Mouse (Mus musculus) forelimb bud, embryonic 11.5 days (tissue): ENCODE data around the gene Sec24b.

Experiments
- DNase-seq: peaks from one replicate; pipeline ENCODE4 v3.0.0-alpha.2; 2012; ENCODE audit warnings: low read depth, low spot score

The Sec24b gene

DNA sequence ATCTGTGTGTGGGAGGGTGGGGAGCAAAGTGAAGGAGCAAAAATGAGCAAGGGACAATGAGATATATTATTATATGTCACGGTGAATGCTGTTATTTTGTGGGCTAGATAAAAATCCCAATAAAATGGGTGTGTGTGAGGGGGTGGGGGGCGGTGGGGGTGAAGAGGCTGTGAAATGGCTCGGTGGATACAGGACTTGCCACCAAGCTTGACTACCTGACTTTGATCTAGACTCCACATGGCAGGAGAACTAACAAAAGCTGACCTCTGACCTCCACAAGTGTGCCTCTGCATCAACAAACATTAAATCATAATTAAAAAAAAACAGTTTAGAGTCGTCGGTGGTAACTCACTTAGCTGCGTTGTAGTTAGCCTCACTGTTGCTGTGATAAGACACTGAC, 81.8 kb downstream of the Sec24b start:
- no peak for DNase-seq

DNA sequence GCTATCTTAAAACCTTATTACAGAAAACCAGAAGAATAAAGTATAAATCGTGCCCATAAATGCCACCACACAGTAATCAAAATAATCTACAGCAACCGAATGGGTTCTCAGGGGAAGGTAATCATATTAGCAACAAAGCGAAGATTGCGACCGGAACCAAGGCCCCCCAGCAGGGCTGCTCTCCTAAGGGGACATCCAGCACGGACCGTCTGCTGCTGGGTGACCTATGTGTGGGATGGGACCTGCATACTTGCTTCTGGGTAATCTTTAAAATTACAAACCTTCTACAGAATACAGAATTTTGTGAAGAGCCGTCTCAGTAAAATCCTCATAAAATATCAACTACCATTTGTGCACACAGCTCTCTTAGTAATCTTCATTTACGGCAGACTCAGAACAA, 82.6 kb downstream of the Sec24b start:
- DNase-seq = no peak

DNA sequence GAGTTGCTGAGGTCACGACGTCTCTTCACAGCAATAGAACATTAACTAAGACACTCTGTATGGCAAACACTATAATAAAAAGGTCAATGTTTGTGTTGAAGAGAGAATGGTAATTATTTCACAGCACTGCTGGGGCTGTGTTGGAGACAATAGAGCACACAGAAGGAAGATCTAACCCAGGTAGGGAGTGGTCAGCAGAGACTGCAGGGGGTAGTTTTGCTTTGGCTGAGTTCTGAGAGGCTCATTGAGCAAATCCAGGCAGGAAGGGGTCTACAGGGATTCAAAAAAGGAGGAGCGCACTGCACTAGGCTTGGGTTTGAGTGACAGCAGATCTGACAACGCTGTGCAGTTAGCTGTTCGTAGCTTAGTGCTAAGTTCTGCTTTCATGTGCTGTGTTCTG, 85.0 kb downstream of the Sec24b start:
- no peak for DNase-seq

DNA sequence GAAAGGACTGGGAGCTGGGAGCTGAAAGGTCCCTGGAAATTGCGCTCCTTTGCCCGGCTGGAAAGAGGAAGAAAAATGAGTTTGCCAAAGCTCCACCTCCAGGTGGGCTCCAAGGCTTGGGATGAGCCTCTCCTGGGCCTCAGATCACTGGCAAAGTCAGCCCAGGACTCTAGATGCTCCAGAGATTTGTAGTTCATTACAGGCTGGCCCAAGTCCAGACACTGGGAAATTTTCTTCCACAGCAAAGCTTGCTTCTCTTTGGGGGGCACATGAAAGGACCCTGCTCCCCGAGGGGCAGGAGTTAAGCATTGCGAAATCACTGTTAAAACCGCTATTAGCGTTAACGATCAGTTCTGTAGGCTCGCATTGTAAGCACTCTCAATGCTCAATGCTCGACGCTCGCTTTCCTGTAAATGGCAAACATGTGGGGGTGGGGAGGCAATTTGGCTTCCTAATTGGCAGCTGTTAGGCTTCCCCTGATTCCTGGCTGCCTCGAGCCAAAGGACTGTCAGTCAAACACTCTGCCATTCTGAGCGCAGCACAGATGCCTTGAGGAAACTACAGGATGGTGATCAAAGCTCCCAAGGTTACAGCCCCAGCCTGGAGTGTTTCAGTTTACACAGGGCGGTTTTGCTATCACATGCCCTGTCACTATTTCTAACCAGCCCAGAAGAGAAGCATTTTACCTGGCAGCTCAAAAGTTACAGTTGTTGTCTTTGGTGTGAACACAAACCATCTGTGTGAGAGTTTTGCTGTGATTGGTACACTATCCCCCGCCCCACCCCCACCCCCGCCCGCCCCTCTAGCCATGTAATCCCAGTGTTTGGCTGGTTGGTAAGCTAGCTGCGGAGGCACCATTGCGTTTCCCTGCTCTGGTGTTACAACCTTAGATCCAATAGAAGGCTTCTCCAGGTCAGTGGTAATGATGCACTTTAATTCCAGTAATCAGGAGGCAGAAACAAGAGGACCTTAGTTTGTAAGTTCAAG, 90.5 kb downstream of the Sec24b start:
- peak; percentile 88 for DNase-seq

DNA sequence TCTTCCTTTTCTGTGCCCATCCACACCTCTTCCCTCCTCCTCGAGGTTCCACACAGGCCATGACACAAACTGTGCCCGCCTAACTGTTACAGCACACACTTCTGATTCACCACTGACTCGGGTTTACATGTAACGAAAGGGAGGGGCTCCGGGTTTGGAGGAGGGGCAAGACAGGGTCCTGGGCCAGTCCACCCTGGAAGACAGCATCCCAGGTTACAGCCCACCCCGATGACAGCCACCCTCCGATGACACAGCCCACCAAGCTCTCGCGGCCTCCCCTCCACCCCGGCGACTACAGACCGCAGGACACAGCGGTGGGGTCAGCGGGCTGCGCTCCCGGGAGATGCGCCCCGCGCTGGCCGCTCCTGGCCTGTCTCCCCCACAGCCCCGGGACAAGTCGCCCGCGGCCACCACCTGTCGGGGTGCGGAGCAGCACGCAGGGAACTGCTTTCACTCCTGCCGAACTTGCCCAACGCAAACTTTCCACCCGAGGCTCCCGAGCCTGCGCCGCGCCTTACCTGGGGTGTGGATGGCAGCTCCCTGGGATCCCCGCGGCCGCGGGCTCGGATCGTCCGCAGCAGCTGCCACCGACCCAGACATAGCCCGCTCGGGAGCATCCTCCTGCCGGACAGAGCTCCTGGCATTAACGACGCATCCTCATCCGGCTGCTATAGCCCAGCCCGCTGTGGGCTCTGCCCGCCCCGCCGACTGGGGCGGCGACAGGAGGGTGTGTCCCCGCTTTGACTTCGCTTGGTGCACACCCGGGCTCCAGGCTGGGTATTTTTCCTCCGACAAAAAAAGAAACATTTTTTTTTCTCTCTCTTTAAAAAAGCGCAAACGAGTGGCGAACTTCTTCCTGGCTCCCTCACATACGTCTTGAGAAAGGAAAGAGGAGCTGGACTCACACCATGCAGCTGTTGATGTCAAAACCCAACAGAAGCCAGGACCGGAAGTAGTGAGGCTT, 91.6 kb downstream of the Sec24b start, which contains the start of gene Mcub:
TSS of gene Mcub (minus strand) at position 775 of the 964 bp plus-strand sequence.
- DNase-seq = peak; percentile 44

DNA sequence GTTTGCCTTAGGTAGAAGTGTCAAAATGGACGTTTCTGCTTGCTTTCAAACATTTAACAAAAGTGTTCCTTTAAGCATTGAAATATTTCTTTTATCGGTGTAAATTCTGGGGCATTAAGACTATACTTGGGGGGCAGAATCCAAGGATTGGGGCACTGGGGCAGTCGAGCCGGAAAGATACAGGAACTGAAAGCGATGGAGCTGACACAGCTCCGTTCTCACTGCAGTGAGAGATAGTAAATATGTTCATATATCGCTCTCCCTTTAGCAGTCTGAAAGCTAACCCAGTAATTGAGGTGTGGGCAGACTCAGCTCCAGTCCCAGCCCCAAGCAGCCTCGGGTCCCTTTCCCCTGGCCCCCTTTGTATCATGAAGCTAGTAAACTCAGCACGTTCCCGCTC, 92.3 kb downstream of the Sec24b start:
- no peak for DNase-seq

DNA sequence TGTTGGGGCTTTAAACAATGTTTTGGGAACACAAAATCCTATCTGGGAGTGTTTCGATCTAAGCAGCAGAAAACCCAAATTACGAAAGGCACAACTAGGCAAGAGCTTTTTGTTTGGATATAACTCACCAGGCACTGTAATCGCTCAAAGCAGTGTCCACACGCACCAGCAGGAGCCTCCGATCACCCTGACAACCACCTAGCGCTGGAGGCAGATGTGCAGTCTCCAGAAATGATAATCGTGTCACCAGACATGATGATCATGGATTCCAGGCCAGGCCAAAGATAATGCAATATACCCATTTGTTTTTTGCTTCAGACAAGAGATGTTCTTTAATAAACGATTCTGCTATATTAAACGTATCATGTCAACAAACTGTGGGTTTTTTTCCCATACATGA, 93.5 kb downstream of the Sec24b start:
- no peak for DNase-seq

DNA sequence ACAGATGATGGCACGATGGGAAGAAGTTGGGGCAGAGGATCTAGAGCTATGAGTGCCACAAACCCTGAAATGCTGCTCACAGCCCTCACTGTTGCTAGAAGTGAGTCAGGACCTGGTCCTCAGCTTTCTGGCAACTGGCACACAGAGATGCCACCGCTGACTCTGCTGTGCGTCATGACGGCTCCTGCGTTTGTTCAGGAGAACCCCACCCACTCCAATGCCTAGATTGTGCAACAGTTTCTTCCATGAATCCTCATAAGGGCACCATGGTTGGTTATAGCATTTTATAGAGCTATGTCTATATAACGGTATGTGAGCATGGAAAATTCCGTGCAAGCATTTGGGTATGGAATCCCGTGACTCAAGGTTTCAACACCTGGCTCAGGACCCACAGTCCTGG, 96.7 kb downstream of the Sec24b start:
- no peak for DNase-seq

DNA sequence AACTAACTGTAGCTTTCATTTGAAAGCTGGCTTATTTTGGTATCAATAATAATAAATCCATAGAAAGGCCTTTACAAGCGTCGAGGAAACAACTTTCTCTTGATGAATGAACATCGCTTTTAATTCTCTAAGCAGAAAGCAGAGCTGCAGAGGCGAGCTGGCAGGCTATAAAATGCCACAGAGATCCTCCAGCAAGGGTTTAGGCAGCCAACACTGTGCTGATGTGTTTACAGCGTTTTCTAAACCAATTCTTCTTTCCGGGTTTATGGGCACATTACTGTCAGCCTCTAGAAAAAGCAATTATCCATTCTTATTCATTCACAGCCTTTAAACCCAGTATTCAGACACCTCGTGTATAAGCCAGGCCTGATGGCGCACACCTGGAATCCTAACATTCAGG, 98.8 kb downstream of the Sec24b start:
- no peak for DNase-seq

DNA sequence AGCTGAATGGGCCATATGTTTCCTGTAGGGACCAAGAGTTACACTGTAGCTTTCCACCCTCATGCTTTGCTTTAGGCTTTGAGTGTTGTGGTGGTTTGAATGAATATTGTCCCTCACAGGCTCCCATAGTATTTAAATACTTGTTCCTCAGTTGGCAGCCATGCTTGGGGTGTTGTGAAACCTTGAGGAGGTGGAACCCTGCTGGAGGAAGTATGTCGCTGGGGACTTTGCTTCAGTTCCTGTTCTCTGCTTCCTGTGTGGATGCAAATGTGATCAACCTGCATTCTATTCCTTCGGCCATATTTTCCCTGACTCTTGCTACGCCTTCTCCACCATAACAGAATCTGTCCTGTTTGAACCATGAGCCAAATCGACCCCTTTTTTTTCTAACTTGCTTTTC, 108.1 kb downstream of the Sec24b start:
- DNase-seq = no peak

DNA sequence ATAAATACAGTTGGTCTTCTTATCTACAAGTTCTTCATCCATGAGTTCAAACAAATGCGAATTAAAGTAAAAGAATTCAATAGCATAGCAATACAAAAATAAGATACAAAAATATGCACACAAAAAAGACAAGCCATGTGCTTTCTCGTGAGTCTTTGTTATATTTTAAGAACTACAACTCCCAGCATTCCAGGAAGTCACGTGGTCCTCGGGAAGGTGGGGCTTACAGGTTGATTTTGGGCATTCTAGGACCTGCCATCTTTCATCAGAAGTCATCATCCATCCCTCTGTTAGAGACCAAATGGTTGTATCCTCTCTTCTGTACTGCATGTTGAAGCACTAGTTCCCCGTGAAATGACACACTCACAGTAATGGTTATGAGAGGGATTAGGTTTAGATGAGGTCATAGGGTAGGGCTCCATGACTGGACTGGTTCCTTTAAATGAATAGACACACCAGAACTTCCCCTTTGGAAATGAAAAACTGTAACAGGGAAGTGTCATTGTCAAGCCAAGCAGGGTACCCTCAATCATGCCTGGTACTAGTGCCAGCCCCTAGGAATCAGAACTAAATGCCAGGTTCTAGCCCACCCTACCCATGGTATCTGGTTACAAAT, 112.1 kb downstream of the Sec24b start:
- DNase-seq = no peak

DNA sequence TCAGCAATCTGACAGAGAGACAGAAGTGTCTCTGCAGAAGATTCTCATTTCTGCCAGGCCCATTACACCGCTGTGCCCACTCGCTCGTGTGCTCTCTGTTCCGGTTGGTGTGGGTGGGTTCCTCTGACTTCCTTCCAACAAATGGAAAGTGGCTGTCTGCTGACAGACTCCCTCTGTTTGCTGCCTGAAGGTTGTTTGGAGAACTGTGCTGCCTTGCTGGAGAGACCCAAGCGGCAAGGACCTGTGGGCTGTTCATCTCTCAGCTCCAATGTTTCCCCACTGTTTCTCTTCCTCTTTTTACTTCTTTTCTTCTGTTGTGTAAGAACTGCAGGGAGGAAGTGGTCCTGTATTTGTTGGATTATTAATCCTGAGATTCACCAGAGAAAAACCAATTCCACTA, 113.0 kb downstream of the Sec24b start:
- DNase-seq = no peak

DNA sequence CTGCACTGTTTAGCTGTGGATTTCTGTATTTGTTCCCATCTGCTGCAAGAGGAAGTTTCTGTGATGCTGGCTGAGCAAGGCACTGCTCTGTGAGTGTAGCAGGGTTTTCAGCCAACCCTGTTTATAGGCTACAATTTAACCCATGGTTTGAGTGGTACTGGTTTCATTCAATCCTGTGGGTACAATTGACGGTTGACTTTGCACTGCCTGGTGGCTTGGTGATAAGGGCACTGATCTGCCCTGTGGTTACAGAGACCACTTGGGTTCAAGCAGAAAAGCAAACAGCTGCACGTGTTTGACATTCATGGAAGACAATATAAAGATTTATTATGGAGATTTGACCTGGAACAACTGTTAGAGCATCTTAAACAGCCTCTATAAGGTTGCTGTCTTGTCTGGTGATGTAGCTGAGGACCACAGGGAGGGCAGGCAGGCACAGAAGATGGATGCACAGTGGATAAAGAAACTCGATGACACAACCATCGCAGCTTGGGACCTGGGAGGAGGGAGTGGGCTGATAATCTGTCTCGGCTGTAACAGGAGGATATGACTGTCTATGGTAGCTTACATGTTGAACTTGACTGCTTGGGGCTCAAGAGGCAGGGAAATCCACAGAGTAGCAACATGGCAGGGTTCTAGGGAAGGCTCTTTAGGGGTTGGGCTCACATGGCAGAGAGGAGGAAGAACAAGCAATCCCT, 115.0 kb downstream of the Sec24b start:
- no peak for DNase-seq

DNA sequence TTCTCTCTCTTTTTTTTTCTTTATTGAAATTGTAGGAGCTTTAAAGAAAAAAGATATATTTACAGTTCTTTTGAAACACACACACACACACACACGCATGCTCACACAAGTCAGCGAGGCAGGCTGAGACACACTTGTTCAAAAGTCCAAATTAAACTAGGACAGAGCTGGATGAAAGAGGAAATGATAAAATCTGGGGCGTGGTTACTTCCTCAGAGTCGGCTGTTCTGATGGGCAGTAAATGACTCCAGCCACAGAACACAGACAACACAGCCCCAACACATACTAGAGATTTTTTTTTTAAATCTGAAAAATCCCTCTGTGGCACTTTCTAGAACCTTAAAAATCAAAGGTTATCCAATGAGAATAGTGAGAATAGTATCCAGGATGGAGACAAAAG, 117.5 kb downstream of the Sec24b start:
- no peak for DNase-seq

DNA sequence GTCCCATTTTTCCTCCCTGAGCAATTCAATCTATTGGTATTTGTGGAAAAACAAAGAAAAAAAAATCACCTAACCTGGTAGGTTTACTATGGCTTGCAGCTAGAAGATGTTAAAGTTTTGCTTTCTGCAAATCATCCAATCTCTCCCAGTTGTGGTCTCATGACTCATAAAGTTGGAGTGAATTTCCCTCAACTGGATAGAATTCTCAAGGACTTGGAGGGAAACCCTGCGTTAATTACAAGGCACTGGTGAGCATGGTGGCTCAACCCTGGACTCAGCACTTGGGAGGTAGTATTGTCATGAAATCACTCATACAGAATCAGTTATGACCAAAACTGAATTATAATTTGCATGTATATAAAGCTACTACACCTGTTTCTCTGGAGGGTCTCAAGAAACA, 120.1 kb downstream of the Sec24b start:
- DNase-seq = no peak

DNA sequence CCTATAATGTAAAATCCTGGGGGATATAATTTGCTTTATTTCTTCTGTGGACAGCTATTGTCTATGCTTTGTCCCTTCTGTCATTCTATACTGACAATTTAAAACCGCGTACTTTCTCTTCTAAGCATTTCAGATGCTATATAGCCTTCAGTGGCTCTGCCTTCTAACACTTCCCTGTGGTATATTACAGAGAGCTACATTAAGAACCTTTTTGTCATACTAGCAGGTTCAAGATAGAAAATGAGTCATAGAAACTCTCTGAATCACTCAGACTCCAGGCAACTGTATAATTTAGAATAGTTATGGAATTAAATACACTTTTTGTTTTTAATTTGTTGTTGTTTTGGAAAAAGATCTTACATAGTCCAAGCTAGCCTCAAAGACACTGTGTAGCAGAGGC, 120.6 kb downstream of the Sec24b start:
- no peak for DNase-seq

DNA sequence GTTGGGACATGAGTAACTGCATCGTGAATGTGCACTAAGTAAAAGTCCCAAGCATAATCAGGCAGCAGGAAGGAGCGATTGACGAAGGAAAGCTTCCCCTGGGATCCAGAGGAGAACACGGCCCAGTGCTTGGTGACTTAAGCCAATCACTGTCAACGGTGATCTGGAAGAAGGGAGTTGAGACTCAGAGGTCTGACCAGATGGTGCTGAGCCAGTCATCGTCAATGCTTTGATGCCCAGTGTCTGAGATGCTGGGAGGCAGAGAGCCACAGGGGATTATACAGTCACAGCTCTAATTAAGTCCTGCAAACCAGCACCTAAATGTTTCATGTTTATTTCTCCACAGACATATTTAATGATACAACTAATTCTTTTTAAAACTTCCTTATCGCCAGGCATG, 122.3 kb downstream of the Sec24b start:
- peak; percentile 28 for DNase-seq

DNA sequence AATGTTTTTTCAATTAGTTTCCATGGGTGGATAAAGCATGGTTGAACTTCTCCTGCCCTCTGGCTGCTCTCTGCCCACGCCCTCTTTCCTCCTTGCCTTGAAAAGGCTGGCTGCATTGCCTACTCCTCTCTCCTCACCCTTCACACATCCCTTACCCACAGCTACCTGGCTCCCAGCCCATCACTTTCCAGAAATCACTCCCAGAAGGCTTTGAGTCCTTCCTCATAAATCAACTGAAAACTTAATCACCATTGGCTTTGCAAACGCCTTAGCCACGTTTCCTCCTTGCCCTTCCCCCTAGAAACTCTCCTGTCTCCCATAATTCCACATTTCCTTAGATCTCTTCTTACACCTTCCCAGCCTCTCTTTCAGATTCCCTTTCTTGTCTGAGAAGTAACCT, 123.5 kb downstream of the Sec24b start:
- no peak for DNase-seq

DNA sequence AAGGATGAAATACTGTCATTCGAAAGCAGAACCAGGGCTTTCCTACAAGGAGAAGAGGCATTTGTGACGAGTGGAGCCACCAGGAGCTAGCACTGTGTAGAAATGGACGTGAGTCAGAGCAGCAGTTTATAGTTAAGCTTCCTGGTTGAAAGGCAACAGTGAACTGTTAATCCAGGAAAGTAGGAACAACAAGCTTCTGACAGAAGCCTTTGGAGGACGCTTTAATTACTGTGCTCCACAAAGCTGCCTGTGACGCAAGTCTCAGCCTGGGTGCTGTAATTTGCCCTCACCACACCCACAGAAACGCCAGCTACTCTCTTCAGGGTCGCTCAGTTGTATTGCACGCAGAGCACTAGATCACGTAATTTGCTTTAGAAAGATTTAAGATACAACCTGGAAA, 124.8 kb downstream of the Sec24b start:
- no peak for DNase-seq
